ENCODE assay signal across 8 mouse cellular contexts in genomic region chr4:148952328-148953222, GRCm38 (mm10).
DNase-seq lines count a peak whose midpoint lies in the region; ATAC-seq lines count a peak whose summit lies in the region.

No protein-coding gene starts in this region.

- peak overlapping the region; percentile 62 for H3K27ac ChIP-seq in forebrain, embryonic 10.5 days
- H3K27ac ChIP-seq in intestine, embryonic 15.5 days, result no peak overlapping the region
- H3K27ac ChIP-seq in neural tube, embryonic 13.5 days (replicated peaks), result peak overlapping the region; percentile 78; the same call in 1 of the 2 replicates

- intact Hi-C loops in gastrocnemius, postnatal 14 days (cut with DNase I; ENCODE audit: low total_unique reads), result no loop called here

- peaks cover 83% of the 10 kb centered on the region for H3K27me3 ChIP-seq in forebrain, embryonic 10.5 days (ENCODE audit: poor library complexity, severe bottlenecking)
- peaks cover 26% of the 10 kb centered on the region for H3K27me3 ChIP-seq in intestine, embryonic 15.5 days (replicated peaks)
- peaks cover 78% of the 10 kb centered on the region for H3K27me3 ChIP-seq in neural tube, embryonic 13.5 days

- peaks cover 30% of the 10 kb centered on the region for H3K36me3 ChIP-seq in forebrain, embryonic 10.5 days (replicated peaks)
- H3K36me3 ChIP-seq in intestine, embryonic 15.5 days, result no peaks in the 10 kb centered on the region
- 0 out of 2 replicates have a peak, but pooled peaks cover 8% of the 10 kb centered on the region for H3K36me3 ChIP-seq in neural tube, embryonic 13.5 days

- WGBS in forebrain, embryonic 10.5 days, result 2% methylated on average over 68 of the region's 69 CpGs
- WGBS in intestine, embryonic 15.5 days, result 18% methylated on average over 69 of the region's 69 CpGs
- WGBS in neural tube, embryonic 13.5 days, result 2% methylated on average over 63 of the region's 69 CpGs

- ATAC-seq in intestine, embryonic 15.5 days, result no peak
- ATAC-seq in neural tube, embryonic 13.5 days (ENCODE audit: low read depth), result peak; percentile 13; the same call in 1 of the 2 replicates
- no peak for ATAC-seq in CD4-positive, CD25-positive, alpha-beta regulatory T cell, adult 4 months
- ATAC-seq in megakaryocyte progenitor cell, adult 5-6 weeks (replicated peaks; ENCODE audit: poor library complexity), result no peak

- H3K4me1 ChIP-seq in forebrain, embryonic 10.5 days, result peaks cover 56% of the 10 kb centered on the region
- H3K4me1 ChIP-seq in intestine, embryonic 15.5 days (replicated peaks), result peaks cover 36% of the 10 kb centered on the region
- peaks cover 55% of the 10 kb centered on the region for H3K4me1 ChIP-seq in neural tube, embryonic 13.5 days (replicated peaks)

- no peaks in the 10 kb centered on the region for H3K9me3 ChIP-seq in forebrain, embryonic 10.5 days
- H3K9me3 ChIP-seq in intestine, embryonic 15.5 days, result no peaks in the 10 kb centered on the region
- H3K9me3 ChIP-seq in neural tube, embryonic 13.5 days, result no peaks in the 10 kb centered on the region

- H3K4me3 ChIP-seq in forebrain, embryonic 10.5 days, result peak overlapping the region; percentile 56
- peak overlapping the region; percentile 29 for H3K4me3 ChIP-seq in intestine, embryonic 15.5 days (replicated peaks)
- peak overlapping the region; percentile 39 for H3K4me3 ChIP-seq in neural tube, embryonic 13.5 days

- 0 out of 2 replicates have a peak overlapping the region, but pooled peaks have one; percentile 10 for H3K9ac ChIP-seq in intestine, embryonic 15.5 days
- peak overlapping the region; percentile 67 for H3K9ac ChIP-seq in neural tube, embryonic 13.5 days

- peak overlapping the region; percentile 64 for H3K4me2 ChIP-seq in intestine, embryonic 15.5 days (replicated peaks)
- H3K4me2 ChIP-seq in neural tube, embryonic 13.5 days, result peak overlapping the region; percentile 65

- peak; percentile 14 to 27 for DNase-seq in layer of hippocampus, postnatal 36 days
- no peak for DNase-seq in layer of hippocampus, postnatal 14 days (ENCODE audit: low spot score in 2 of 2)
- DNase-seq in forebrain, embryonic 10.5 days (ENCODE audit: extremely low spot score, low spot score), result peak; percentile 38
- DNase-seq in gastrocnemius, postnatal 14 days, result no peak

Comparison
In these comparisons a context has a peak if more than half of its experiments do, and no peak if none do; other contexts are left out.
1. DNase-seq: peak in layer of hippocampus, postnatal 36 days (2 of 2) and forebrain, embryonic 10.5 days (single experiment); none in layer of hippocampus, postnatal 14 days (0 of 2) and gastrocnemius, postnatal 14 days (single experiment).
2. Peak in every context shown above with its lines, with median percentiles within 50 percentile points of each other: H3K4me3 ChIP-seq.